Mouse (Mus musculus) brain, embryonic 14.5 days (tissue): ENCODE measurements around the gene Hoxa10.

Source experiments
- CTCF ChIP-seq: fragments of 200-500 bp; IDR thresholded peaks from 2 replicates; pipeline ENCODE4 v1.5.1; 2012; ENCODE audit warnings: inconsistent platforms, mild to moderate bottlenecking, moderate library complexity, borderline replicate concordance; ENCODE audit not compliant: insufficient read depth, insufficient read length; ENCODE audit errors: extremely low read depth
- POLR2A ChIP-seq: fragments of 200-500 bp; IDR thresholded peaks from 2 replicates; pipeline ENCODE4 v1.6.1; 2012; ENCODE audit warnings: mild to moderate bottlenecking, inconsistent platforms, borderline replicate concordance; ENCODE audit not compliant: poor library complexity, insufficient read depth, insufficient read length, severe bottlenecking; ENCODE audit errors: extremely low read depth

DNA sequence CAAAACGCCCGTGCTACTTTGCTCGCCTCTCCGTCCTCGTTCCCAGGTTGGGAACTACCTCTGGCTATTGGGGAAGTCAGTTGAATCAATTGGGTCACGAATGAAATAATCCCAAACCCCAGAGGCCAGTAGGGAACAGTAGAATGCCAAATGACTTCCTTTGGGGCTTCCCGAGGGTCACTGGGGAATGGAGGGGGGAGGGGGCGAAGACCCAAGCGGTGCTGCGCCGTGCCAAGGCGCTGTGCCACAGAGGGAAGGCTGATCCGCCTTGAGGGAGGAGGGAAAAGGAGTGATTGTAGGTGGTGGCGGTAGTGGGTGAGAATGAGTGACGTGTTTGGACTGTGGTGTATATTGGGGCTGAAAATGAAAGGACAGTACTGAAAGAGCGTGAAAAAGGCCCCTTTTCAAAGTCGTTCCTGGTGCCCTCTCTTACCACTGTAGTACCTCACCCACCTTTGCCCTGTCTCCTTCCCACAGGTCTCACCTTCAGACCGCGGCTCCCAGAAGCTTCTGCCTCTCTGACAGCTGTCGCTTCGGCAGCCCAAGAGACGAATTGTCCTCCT lies 28.0 kb downstream of the Hoxa10 start:
- TF ChIP-seq CTCF (no peak), POLR2A (no peak)
